Mouse (Mus musculus) inflammation-experienced regulatory T-cells (primary cell): ENCODE data around the gene Slc39a12. TPM values are rescaled to one million over a fixed set of nuclear protein-coding genes. Genes with fewer than 3 reads are reported as not detected.

Experiments
- polyA plus RNA-seq, 2 experiments: library from polyadenylated mRNA; unstranded; fragments of 100-300 nt; shearing (Covaris generic); gene quantifications; one replicate each; pipeline ENCODE4 v1.2.1; 2017

Slc39a12 gene
- polyA plus RNA-seq, result under 1 TPM in 1 of 2 experiments, not detected in 1; 0.11 TPM

GRCm38 (mm10) chr2:14388162-14388561 is at the start of gene Slc39a12:
TSS of gene Slc39a12 (plus strand) at chr2:14388316.

Other genes with a start within 250 kb of the Slc39a12 start
- gene Tmem236, start 213.8 kb upstream of the Slc39a12 start, polyA plus RNA-seq, result under 1 TPM; 0.07 to 0.12 TPM
- 1 to 10 TPM in 1 of 2 experiments, under 1 TPM in 1; 0.02 to 3.3 TPM for gene Mrc1, start 158.9 kb upstream of the Slc39a12 start, polyA plus RNA-seq
- gene Cacnb2, start 214.8 kb downstream of the Slc39a12 start, polyA plus RNA-seq, result 1 to 10 TPM in 1 of 2 experiments, under 1 TPM in 1; 0.34 to 1.1 TPM